Mouse (Mus musculus): ENCODE measurements around the gene Mturn. TPM values are rescaled to one million over a fixed set of nuclear protein-coding genes. Genes with fewer than 3 reads are reported as not detected.

The Mturn gene
- polyA plus RNA-seq, 1 experiment from 2014 or later: 2.5 TPM

GRCm38 (mm10) chr6:54752076-54752475, 70.7 kb downstream of the Mturn start:
- Histone ChIP-seq H3K9ac (ENCODE audit: low read depth, low read length) (no peak overlapping the region), H3K27ac (ENCODE audit: low read depth, low read length) (no peak overlapping the region), H3K27me3 (replicated peaks; ENCODE audit: control insufficient read depth, insufficient read depth, low read length) (no peaks in the 10 kb centered on the region), H3K4me2 (replicated peaks; ENCODE audit: low read depth) (no peak overlapping the region), H3K9me3 (ENCODE audit: control insufficient read depth) (no peaks in the 10 kb centered on the region), H3K4me1 (replicated peaks; ENCODE audit: control insufficient read depth, insufficient read depth, low read length) (no peaks in the 10 kb centered on the region), H3K4me3 (ENCODE audit: low read depth, low read length) (no peak overlapping the region), H3K36me3 (ENCODE audit: control insufficient read depth, insufficient read depth) (no peaks in the 10 kb centered on the region)
- no peak for TF ChIP-seq CTCF (IDR thresholded peaks at IDR 0.05; ENCODE audit: low read depth)
- 32% methylated on average over 3 of the region's 3 CpGs for WGBS
- no peak for ATAC-seq

Other genes starting within 250 kb of the Mturn start
- 2.5 and 4.4 TPM in 2 replicates for gene Scrn1, start 115.1 kb upstream of the Mturn start, polyA plus RNA-seq (2015; fragmentation: Nextera tagmentation; extraction: Ambion mirVana)
- gene Plekha8, start 86.5 kb upstream of the Mturn start, polyA plus RNA-seq (2015; fragmentation: Nextera tagmentation; extraction: Ambion mirVana): 8.1 and 9.0 TPM in 2 replicates
- 8.4 and 8.7 TPM in 2 replicates for gene Fkbp14, start 84.3 kb upstream of the Mturn start, polyA plus RNA-seq (2015; fragmentation: Nextera tagmentation; extraction: Ambion mirVana)
- 7.8 and 8.5 TPM in 2 replicates for gene Znrf2, start 135.3 kb downstream of the Mturn start, polyA plus RNA-seq (2015; fragmentation: Nextera tagmentation; extraction: Ambion mirVana)

Measured in intestine, postnatal 0 days (tissue).